ENCODE assay signal across 14 mouse cellular contexts in the genomic region with DNA sequence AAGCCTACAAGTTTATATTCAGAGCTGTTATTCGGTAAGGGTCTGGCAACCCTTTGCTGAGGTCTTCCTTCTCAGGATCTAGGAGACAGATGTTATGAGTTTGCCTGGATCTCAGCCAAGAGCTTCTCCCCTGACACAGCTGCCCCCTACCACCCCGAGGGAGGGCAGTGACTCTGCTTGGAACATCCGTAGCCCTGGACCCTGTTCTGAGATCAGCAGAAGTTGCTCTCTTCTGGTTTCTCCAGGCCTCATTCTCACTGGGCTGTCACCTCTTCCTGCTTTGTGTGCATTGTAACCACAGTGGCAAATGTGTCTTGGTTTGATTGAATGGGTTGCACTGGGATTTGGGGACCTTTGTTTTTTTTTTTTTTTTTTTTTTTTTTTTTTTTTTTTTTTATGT.
DNase-seq lines count a peak whose midpoint lies in the region; ATAC-seq lines count a peak whose summit lies in the region.
"Had no signal": no experiment of that assay in that cellular context is flagged by ENCODE, and none has a peak within 500 bp of the region (broad histone marks: within the 10 kb centered on the region; RNA-seq: fewer than 3 reads in every experiment).

No protein-coding gene starts in this region.

- H3K4me1 ChIP-seq in heart, embryonic 14.5 days (ENCODE audit: control insufficient read depth in 2 of 2, insufficient read depth in 2 of 2, low read length in 2 of 2), result peaks cover 0 to 2% of the 10 kb centered on the region in 2 experiments; a peak in 1 of 4 replicates
- H3K4me1 ChIP-seq in midbrain, embryonic 10.5 days, result peaks cover 25% of the 10 kb centered on the region
- peaks cover 2% of the 10 kb centered on the region; the same call in 1 of the 2 replicates for H3K4me1 ChIP-seq in midbrain, embryonic 11.5 days (ENCODE audit: control insufficient read depth, insufficient read depth, low read length)
- H3K4me1 ChIP-seq in embryonic facial prominence, embryonic 15.5 days, result peaks cover 11% of the 10 kb centered on the region

- DNase-seq in heart, postnatal 4 days, result no peak
- DNase-seq in midbrain, embryonic 10.5 days (ENCODE audit: low spot score), result no peak
- DNase-seq in midbrain, embryonic 11.5 days (ENCODE audit: low spot score, missing footprints), result no peak
- DNase-seq in retina, embryonic 14.5 days (ENCODE audit: low spot score), result peak; percentile 12
- no peak for DNase-seq in adrenal gland, postnatal 14 days
- DNase-seq: adrenal gland, postnatal 25 days; B cell, adult 2 months; kidney, postnatal 36 days; layer of hippocampus, postnatal 36 days; lung, postnatal 14 days; right cerebral cortex, postnatal 14 days had no signal

- no peak overlapping the region for H3K4me2 ChIP-seq in heart, embryonic 14.5 days (ENCODE audit: low read length)
- no peak overlapping the region for H3K4me2 ChIP-seq in midbrain, embryonic 11.5 days
- no peak overlapping the region for H3K4me2 ChIP-seq in embryonic facial prominence, embryonic 15.5 days (replicated peaks)

- WGBS in heart, embryonic 14.5 days, result 53% methylated on average over 3 of the region's 3 CpGs
- WGBS in midbrain, embryonic 10.5 days, result 69% methylated on average over 3 of the region's 3 CpGs
- WGBS in midbrain, embryonic 11.5 days, result 64% methylated on average over 3 of the region's 3 CpGs
- 7% methylated on average over 3 of the region's 3 CpGs for WGBS in embryonic facial prominence, embryonic 15.5 days

- H3K9me3 ChIP-seq in heart, embryonic 14.5 days (ENCODE audit: control insufficient read depth, low read length), result no peaks in the 10 kb centered on the region
- H3K9me3 ChIP-seq in midbrain, embryonic 10.5 days (replicated peaks), result no peaks in the 10 kb centered on the region
- no peaks in the 10 kb centered on the region for H3K9me3 ChIP-seq in midbrain, embryonic 11.5 days (ENCODE audit: control insufficient read depth, low read length)
- no peaks in the 10 kb centered on the region for H3K9me3 ChIP-seq in embryonic facial prominence, embryonic 15.5 days (replicated peaks)

- H3K36me3 ChIP-seq in heart, embryonic 14.5 days (ENCODE audit: control insufficient read depth, insufficient read depth, low read length), result no peaks in the 10 kb centered on the region
- H3K36me3 ChIP-seq in midbrain, embryonic 10.5 days, result no peaks in the 10 kb centered on the region
- H3K36me3 ChIP-seq in midbrain, embryonic 11.5 days (ENCODE audit: control insufficient read depth, insufficient read depth, low read length), result no peaks in the 10 kb centered on the region
- H3K36me3 ChIP-seq in embryonic facial prominence, embryonic 15.5 days, result no peaks in the 10 kb centered on the region

- no peak for ATAC-seq in heart, embryonic 14.5 days (ENCODE audit: insufficient number of reproducible peaks, insufficient read depth, low FRiP score, low read depth)
- ATAC-seq in midbrain, embryonic 11.5 days (ENCODE audit: low FRiP score), result no peak
- no peak for ATAC-seq in embryonic facial prominence, embryonic 15.5 days (ENCODE audit: insufficient number of reproducible peaks, low FRiP score, low TSS enrichment, low read depth)
- ATAC-seq in inflammation-experienced regulatory T-cells, adult 6 months, result no peak

- no peaks in the 10 kb centered on the region for H3K27me3 ChIP-seq in heart, embryonic 14.5 days (ENCODE audit: control insufficient read depth, insufficient read depth, low read length)
- no peaks in the 10 kb centered on the region for H3K27me3 ChIP-seq in midbrain, embryonic 10.5 days (ENCODE audit: low read depth, poor library complexity, severe bottlenecking)
- no peaks in the 10 kb centered on the region for H3K27me3 ChIP-seq in midbrain, embryonic 11.5 days (ENCODE audit: control insufficient read depth, insufficient read depth, low read length)
- H3K27me3 ChIP-seq in embryonic facial prominence, embryonic 15.5 days, result no peaks in the 10 kb centered on the region

- H3K9ac ChIP-seq in heart, embryonic 14.5 days (ENCODE audit: low read length), result no peak overlapping the region
- H3K9ac ChIP-seq in midbrain, embryonic 11.5 days (ENCODE audit: low read length), result no peak overlapping the region
- no peak overlapping the region for H3K9ac ChIP-seq in embryonic facial prominence, embryonic 15.5 days

- peak overlapping the region; percentile 16 to 39; a peak in 1 of 4 replicates for H3K27ac ChIP-seq in heart, embryonic 14.5 days (replicated peaks in 1 of 2; ENCODE audit: control insufficient read depth in 1 of 2, insufficient read depth in 1 of 2, low read depth in 2 of 2, low read length in 2 of 2)
- H3K27ac ChIP-seq in midbrain, embryonic 10.5 days (replicated peaks), result 0 out of 2 replicates have a peak overlapping the region, but pooled peaks have one; percentile 19
- no peak overlapping the region for H3K27ac ChIP-seq in midbrain, embryonic 11.5 days (ENCODE audit: low read depth, low read length)
- H3K27ac ChIP-seq in embryonic facial prominence, embryonic 15.5 days (replicated peaks), result peak overlapping the region; percentile 49

- H3K4me3 ChIP-seq in heart, embryonic 14.5 days (ENCODE audit: control insufficient read depth in 1 of 2, insufficient read depth in 1 of 2, low read depth in 1 of 2, low read length in 2 of 2), result no peak overlapping the region
- H3K4me3 ChIP-seq in midbrain, embryonic 10.5 days, result no peak overlapping the region
- H3K4me3 ChIP-seq in midbrain, embryonic 11.5 days (ENCODE audit: low read depth, low read length), result no peak overlapping the region
- no peak overlapping the region for H3K4me3 ChIP-seq in embryonic facial prominence, embryonic 15.5 days (replicated peaks)
